Mouse (Mus musculus) naive thymus-derived CD4-positive, alpha-beta T cell, adult 5 months (primary cell): ENCODE data around the gene Hikeshi. TPM values are rescaled to one million over a fixed set of nuclear protein-coding genes. Genes with fewer than 3 reads are reported as not detected.

ENCODE experiments used
- polyA plus RNA-seq: library from polyadenylated mRNA; unstranded; fragments of 100-300 nt; shearing (Covaris generic); gene quantifications from one replicate; pipeline ENCODE4 v1.2.1, GENCODE M21; 2017

Gene Hikeshi
- polyA plus RNA-seq, result 61.0 TPM

GRCm38 (mm10) chr7:89940571-89941463, at the start of gene Hikeshi:
Hikeshi (minus strand) TSS chr7:89941204.

GRCm38 (mm10) chr7:89980485-89981422, 39.8 kb upstream of the Hikeshi start, which contains the start of gene Eed:
Eed (minus strand) TSS chr7:89980983.

DNA sequence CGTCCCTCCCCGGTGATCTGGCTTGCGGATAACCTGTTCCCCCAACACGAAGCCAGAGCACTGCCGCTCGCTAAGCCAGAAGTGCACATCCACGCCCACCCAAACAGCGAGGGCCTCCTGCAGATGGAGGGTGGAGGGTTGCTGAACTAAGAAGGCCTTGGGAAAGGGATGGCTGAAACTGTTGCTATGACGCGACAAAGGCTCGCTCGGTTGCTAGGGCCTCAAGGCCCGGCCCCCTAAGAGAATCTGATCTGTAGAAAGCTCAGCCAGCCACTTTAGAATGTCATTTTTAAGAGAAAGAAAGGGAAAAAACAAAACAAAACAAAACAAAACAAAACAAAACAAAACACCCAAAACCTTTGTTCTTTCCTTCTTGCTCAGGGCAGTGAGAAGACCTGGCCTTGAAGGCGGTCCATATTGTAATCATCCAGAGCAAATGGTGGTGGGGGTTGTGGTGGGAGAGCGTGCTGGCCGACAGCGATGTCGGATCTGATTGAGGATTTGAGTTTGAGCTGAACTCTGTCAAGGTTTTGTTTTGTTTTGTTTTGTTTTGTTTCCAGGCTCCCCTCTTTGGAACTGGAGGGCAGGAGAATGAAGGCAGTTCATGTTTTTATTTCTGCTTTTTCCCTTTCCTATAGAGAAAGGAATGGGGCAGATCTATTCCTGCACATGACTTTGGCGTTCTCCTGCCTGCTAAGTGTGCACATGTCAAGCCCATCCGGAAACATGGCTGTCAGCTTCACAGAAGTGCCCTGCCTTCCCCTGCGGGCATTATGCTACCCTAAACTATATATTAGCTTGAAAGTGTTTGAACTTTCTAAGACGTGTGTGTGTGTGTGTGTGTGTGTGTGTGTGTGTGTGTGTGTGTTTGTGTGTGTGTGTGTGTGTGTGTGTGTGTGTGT, 37.3 kb downstream of the Hikeshi start, which contains the start of gene Ccdc81:
Gene Ccdc81 (minus strand): TSS at position 188 of the 902 bp plus-strand sequence.

Other genes with a start within 250 kb of the Hikeshi start
- not detected for gene Ccdc81, start 37.6 kb downstream of the Hikeshi start, polyA plus RNA-seq
- 186 TPM for gene Eed, start 39.8 kb upstream of the Hikeshi start, polyA plus RNA-seq
- gene Picalm, start 189.0 kb upstream of the Hikeshi start, polyA plus RNA-seq, result 51.7 TPM